Mouse (Mus musculus): ENCODE measurements around the gene Vash1.

Gene Vash1

DNA sequence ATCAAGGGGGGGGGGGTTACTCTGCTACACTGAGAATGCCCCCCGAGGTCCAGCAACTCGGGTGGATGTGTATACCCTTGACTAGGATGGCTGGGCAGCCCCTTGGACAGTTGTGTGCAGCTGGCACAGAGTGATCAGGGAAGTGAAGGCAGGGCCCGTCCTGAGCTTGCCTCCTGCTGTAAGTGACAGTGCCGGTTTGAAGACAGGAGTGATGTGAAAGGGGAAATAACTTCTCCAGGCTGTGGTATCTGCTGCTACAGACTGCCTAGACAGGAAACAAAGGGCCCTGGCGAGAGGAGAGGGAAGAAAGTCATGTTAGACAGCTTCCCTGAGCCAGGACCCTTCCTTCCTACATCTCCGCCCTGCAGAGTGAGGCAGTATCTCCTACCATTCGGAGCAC lies 5.2 kb downstream of the Vash1 start:
- no peak for DNase-seq (ENCODE audit: low read depth, low spot score)

DNA sequence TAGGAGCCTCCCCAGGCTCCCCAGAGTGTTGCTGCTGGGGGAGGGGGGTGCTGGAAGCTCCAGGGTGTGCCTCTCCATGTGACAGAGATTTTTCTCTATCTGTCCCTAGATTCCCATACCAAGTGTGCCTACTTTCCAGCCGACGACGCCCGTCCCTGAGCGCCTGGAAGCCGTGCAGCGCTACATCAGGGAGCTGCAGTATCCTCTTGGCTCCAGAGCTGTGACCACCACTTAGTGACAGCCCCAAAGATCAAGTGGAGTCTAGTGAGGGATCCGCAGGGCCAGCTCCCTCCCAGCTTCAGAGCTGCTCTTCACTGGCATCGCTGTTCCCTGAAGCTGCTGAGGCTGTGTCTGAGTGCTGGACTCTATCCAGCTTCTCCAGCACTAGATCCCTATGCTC lies 6.8 kb downstream of the Vash1 start:
- no peak for DNase-seq (ENCODE audit: low read depth, low spot score)

DNA sequence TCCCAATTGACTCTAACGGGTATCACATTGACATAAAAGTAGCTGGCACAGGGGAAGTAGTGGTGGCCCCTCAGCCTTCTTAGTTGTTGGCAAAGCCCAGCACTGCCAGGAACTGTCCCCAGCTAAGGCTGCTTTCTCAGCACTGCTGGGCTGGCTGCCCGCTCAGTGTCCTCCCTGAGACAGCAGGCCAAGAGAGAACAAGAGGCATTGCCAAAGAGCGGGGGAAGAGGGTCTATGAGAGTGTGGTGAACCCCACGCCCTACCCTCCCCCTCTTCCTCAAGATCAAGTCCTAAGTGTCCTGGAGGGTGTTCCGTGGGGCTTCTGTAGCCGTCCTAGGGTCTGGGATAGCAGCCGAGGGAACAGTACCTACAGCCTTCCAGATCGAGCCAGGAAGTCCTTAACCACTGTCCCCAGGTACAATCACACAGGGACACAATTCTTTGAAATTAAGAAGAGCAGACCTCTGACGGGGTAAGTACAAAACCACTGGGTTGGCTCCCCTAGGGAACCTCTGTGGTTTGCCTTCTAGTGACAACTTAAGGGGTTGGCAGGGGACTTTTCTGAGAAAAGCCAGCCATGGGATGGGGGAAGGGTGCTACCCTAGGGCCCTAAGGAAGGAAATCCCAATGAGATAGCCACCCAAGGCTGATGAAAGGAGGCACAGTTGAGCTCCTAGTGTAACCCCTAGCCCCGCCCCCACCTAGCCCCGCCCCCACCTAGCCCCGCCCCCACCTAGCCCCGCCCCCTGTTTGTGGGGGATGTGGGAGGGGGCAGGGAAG lies 8.2 kb downstream of the Vash1 start:
- no peak for DNase-seq (ENCODE audit: low read depth, low spot score)

DNA sequence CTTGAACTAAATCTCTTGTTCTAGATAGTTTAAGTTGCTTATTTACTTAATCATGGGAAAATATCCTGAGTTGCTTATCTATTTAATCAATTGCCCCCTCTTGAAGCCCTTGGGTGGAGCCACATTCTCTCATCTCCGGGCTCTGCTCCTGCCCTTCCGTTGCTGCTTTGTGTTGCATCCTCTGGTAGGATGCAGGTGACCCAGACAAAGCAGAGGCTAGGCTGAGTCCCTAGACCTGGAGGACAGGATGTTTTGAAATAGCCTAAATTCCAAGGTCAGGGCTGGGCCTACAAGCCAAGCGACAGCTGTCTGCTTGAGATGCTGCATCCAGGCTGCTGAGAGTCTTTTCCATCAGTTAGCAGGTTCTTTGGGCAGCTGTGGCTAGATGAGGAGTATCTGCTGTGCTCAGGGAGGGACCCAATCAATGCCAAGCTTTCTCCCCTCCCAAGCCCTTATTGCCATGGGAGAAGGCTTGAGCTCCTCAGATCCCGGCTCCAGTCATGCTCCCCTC lies 9.0 kb downstream of the Vash1 start:
- DNase-seq (ENCODE audit: low read depth, low spot score) = no peak

DNA sequence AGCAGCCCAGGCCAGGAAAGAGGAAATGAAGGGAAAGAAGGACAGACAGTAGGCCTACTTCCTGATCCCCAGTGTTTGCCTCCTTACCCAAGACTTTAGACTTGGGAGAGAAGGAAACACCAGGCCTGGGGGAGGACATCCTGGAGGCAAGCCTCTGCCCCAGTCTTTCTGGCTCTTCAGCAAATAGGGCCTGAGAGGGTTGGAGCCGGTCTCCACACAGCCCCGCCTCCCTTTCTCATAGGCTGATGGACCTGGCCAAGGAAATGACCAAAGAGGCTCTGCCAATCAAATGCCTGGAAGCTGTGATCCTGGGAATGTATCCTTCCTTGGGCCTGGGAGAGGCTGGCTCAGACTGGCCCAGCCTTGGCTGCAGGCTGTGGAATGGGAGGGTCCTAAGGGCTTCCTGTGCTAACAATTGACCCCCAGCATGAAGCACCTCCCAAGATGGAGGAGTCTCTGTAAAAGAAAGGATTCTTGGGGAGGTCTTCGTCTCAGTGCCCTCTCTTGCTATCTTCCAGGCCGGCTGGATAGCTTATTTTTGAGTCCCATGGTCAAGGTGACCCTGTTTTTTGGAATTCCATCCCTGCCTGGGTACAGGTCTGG lies 9.6 kb downstream of the Vash1 start:
- DNase-seq (ENCODE audit: low read depth, low spot score) = no peak

DNA sequence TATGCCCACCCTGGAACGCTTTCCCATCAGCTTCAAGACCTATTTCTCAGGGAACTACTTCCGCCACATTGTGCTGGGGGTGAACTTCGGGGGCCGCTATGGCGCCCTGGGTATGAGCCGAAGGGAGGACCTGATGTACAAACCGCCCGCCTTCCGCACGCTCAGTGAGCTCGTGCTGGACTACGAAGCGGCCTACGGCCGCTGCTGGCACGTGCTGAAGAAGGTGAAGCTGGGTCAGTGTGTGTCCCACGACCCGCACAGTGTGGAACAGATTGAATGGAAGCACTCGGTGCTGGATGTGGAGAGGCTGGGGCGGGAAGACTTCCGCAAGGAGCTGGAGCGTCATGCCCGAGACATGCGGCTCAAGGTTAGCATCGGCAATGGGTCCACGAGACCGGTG lies 10.4 kb downstream of the Vash1 start:
- DNase-seq (ENCODE audit: low read depth, low spot score) = no peak

DNA sequence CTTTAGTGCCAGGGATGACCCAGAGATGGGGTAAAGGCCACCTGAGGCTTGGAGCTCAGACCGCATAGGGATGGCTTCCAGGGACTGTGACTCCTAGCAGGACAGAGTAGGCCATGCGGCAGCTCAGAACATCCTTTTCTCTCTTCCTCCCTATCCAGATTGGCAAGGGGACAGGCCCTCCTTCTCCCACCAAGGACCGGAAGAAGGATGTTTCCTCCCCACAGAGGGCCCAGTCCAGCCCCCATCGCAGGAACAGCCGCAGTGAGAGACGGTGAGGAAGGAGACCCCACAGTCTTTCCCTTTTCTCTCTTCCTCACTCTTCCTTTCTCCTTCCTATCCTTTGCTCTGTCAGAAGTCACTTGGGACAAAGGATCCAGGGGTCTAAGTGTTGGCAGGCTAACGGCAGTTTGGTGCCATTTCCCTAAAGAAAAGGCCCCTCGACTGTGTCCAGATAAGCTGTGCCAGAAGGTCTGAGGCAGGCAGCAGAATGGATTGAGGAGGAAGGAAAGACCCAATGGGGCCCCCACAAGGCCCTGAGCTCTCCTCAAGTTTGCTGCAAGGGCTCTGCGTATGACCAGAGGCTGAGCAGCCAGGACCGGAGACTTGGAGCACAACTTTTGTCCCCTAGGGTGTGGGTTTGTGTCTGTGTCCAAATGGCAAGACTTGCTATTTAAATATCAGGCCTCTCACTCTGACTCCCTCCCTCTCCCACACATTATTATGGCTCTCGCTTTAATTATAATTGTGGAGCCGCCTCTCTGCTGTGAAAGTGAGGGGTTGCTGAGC lies 12.4 kb downstream of the Vash1 start:
- DNase-seq (ENCODE audit: low read depth, low spot score) = no peak

DNA sequence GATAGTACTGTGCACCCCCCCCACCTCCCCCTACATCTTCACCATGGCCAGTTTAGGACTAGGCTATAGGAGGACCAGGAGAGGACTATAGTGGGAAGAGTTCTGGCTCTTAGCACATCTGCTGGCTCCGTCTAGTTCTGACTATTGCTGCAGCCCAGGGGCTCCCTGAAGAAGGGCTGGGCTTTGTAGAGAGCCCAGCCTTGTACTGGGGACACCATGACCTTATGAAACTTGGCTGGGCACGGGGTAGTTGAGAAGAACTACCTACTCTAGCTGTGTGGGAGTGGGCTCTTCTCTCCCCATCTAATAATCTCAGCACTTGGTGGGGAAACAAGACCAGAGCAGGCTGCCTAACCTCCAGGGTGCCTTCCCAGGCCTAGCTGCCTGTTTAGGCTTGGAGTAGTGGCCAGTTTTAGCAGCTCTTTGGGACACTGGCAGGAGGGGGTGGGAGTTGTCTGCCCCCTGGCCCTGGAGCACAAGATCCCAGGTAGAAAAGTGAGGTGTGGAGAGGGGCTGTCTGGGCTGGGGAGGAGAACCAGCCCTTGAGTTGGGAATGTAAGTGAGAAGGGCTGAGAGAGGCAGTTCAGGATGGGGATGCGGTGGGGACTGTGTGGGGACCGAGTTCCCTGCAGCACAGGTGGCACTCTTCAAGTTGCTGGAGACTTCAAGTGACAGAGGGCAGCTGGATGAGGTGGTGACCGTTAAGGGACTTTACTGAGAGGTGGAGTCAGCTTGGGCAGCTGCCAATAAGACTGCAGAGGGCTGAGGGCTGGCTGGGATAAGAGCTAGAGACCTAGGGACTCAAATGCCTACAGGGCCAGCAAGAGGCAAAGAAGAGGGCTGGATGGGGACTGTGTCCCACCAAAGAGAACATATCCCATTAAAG lies 14.2 kb downstream of the Vash1 start:
- no peak for DNase-seq (ENCODE audit: low read depth, low spot score)

DNA sequence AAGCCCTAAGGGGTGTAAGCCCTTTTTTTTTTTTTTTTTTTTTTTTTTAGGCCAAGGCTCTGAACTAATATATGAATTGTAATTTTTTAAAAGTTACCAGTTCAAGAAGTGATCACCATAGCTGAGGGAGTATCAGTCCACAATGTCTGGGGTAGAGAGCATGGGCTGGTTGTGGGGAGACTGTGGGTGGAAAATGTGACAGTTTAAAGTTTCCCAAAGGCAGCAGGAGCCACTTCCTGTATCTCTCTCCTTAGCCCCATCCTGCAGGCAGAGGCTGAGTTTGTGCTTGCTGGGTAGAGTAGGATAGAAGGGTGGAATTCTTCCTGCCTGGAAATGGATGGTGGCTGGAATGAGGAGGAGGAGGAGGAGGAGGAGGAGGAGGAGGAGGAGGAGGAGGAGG lies 14.9 kb downstream of the Vash1 start:
- peak; percentile 24 for DNase-seq (ENCODE audit: low read depth, low spot score)

DNA sequence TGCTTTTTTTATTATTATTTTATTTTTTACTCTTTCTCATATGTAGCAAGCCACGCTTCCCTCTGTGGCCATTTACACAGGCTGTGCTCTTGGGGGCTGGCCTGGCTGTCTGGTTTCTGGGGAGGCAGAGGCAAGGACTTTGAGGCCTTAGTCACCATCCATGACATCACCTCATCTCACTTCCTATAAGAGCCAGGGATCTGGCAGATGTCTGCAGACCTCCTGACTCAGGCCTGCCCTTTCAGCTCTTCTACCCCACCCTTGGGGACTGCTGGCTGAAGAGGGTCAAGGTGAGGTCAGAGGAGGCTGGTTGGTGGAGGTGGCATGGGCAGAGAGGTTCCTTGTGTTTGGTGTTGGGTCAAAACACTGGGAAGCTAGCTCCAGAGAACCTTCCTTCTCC lies 15.9 kb downstream of the Vash1 start:
- peak; percentile 75 for DNase-seq (ENCODE audit: low read depth, low spot score)

DNA sequence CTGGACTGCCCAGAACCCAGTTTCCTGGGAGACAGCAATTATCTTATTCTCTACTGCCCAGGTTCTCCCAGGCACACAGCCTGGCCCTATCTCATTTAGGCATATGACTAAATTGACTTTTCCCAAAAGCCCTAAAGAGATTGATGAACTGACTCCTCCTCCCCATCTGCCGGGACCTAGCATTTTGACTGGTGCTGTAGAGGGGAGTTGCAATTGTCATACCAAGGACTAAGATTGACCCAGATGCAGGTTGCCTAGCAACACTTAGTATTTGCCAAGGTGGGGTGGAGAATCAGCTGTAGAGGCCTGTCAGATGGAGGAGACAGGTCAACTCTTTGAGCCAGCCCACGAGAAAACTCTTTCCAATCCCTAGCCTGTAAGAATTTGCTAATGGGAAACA lies 19.5 kb downstream of the Vash1 start:
- DNase-seq (ENCODE audit: low read depth, low spot score) = no peak

DNA sequence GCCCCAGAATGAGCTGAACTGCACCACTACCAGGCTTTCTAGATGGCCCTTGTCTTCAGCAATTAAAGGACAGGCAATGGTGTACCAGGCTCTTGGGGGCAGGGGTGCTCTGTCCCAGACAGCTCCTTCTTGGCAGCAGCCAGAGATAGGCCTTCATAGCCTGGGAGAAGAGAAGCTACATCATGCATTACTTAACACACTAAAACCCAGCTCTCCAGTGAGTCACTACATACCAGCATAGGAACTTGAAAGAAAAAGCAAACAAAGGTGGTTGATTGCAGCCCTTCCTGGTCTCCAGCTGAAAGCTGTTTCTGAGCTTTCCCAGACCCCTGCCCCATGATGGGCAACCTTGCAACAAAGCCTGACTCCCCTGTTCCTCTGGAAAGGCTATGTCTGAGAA lies 20.0 kb downstream of the Vash1 start:
- peak; percentile 41 for DNase-seq (ENCODE audit: low read depth, low spot score)

DNA sequence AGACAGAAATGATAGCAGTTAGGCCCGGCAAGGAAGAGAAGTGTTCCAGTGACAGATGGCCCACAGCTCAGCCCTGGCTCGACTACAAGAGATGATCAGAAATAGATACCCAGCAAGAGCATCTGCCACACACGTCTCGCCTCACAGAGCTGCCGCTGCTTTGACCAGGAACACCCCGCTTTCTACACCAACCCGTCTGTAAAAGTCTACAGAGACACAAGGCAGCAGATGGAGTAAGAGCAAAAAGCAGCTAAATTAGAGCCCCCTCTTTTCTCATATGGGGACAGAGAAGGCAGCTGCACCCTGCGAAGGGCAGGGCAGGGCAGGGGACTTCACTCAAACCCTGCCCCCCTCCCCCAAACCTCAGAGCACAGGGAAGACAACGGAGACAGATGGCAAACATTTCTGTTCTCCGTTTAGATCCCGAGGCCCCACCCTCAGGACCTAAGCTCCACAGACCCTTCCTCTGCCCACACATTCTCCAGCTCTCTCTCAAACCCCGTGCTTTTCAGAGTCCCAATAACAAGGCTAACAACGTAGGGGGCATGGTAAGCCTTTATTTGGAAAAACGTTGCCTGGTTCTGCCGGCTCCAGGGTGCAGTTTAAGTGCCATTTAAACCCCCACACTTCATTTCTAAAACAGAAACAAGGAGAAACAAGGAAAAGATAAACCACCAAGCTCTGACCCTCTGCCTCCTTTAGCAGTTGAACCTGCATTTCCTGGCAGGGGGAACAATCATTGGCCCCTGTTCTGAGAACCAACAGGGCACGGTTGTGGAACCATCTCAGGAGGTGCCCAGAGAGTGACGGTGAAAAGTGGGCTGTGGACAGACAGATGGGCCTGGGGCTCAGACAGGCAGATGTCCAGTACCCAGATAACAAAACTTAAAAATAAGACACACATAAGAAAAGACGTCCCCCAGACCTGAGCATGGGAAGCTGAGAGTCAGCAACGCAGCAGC lies 21.7 kb downstream of the Vash1 start:
- no peak for DNase-seq (ENCODE audit: low read depth, low spot score)

DNA sequence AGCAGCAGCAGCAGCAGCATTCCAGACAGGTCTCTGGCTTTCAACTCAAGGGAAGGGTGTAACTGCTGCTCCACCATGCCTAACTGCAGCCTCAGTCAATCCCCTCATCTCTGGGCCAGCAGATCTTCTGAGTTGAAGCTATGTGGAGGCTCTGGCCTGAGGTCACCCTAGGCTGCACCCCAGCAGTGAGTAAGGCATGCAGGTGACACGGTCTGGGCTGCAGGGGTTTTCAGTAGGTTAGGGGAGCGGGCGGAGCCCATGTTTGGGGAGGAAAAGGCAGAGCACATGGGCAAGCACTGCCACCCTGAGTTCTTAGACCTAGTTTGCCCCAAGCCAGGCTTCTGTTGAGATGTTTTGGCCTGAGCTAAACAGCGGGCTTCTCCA lies 22.4 kb downstream of the Vash1 start:
- DNase-seq (ENCODE audit: low read depth, low spot score) = no peak

DNA sequence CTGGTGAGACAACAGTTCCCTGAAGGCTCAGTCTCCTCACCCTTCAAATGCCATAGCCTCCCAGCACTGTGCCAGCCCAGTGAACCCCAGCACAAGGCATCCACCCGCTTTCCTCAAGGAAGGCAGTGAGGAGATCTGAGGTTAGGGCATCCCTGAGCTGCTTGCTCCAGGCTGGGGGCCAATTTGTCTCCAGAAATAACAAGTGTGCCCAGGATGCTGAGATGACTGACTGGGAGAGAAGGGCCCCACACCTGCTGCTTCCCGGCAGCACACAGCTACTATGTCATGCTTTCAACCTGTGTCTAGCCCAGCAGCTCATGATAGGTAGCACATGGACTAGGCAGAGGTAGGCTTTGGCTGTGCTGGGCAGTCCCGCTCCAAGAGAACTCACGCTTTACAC lies 23.0 kb downstream of the Vash1 start:
- DNase-seq (ENCODE audit: low read depth, low spot score) = no peak

DNA sequence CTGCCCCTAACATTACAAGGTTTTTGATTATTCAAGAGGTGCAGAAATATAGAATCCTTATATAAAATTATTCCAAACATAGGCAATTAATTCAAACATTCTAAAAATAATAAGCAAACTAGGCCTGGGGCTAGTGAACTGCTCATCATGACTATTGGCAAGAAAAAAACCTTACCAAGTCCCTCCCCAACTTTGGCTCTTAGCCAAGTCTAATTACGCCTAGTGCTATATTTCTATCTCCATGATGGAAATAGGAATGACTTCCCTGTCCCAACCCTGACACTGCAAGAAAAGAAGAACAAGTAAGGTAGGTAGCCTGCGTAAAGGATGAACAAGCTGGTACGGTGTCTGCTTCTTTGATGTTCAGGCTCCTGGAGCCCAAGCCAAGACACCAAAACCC lies 24.2 kb downstream of the Vash1 start:
- DNase-seq (ENCODE audit: low read depth, low spot score) = no peak

DNA sequence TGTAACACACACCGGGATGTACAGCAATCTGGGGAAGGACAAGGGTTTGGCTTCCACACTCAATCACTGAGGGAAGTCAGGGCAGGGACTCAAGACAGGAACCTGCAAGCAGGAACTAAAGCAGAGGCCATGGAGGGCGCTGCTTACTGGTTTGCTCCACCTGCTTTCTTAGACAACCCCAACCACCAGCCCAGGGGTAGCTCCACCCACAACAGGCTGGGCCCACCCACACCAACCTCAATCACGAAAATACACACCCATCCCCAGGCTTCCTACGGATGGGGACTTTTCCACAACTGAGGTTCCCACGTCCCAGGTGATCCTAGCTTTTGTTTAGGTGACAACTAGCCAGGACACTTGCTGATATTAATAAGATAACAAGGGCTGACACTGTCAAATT lies 27.3 kb downstream of the Vash1 start:
- no peak for DNase-seq (ENCODE audit: low read depth, low spot score)

DNA sequence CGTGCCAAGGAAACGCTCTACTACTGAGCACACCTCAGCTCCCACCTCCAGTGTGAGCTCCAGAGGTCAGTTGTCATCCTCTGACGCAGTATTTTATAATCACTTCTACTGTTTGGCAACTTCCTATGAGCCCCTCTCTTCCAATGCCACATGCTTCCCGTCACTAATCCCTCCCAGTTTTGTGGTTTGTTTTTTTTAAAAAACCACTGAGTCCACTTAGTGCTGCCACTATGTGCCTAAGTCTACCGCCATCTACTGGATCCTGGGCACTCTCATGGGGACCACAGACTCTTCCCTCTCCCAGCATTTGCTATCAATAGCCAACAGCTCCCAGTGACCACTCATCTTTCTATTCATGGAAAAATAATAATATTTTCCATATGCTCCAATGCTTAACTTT lies 35.5 kb downstream of the Vash1 start:
- DNase-seq (ENCODE audit: low read depth, low spot score) = peak; percentile 50

DNA sequence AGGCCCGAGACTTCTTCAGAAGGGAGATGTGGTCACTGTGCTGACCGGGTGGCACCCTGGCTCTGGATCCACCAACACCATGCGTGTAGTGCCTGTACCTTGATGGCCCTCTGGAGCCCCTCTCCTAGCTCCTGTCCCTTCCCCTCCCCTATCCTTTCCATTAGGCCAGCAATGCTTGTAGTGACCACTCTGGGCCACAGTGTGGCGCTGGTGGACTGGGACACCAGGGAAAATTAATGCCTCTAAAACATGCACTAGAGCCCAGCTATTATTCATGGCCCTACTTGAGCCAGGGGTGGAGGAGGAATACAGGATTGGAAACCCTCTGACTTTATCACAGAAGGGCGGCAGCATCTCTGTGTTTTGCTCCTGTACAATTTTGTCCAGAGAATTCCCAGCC lies 36.9 kb downstream of the Vash1 start:
- peak; percentile 57 for DNase-seq (ENCODE audit: low read depth, low spot score)

DNA sequence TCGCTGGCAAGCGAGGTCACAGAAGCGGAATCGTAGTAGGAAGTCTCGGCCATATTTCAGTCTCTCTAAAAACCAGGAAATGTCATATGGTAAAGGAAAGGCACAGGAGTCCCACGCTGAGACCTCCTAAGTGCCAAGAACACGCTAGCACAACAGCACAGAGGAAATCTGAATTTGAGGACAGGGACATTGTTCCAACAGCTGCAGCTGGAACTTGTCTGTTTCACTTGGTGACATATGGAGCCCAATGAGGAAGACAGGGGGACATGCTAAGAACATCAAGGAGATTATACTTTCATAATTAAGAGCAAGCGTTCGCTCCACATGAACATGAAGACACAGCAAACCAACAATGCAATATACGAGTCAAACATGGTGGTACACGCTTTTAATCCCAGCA lies 38.5 kb downstream of the Vash1 start:
- no peak for DNase-seq (ENCODE audit: low read depth, low spot score)

Data from 3T3-L1 (cell line).